Mouse (Mus musculus) kidney, adult 8-10 months (tissue): ENCODE measurements around the gene Fabp1.

Experiments used
- DNase-seq, 2 experiments: peaks; one replicate each; pipeline ENCODE4 v3.0.0; 2022

Fabp1 gene

DNA sequence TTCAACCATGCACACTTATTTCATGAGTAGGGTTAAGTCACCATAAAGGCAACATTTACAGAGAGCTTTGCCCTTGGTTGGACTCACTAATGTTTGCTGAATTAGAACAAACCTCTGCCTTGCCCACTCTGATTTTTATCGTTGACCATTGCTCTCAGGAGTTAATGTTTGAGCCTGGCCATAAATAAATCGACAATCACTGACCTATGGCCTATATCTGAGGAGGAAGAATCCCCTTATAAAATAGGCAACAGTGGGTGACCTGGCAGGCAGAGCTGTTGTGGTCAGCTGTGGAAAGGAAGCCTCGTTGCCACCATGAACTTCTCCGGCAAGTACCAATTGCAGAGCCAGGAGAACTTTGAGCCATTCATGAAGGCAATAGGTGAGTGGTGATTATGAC is at the start of gene Fabp1:
TSS of gene Fabp1 (plus strand) at position 216 of the 400 bp plus-strand sequence.
- DNase-seq, result no peak

DNA sequence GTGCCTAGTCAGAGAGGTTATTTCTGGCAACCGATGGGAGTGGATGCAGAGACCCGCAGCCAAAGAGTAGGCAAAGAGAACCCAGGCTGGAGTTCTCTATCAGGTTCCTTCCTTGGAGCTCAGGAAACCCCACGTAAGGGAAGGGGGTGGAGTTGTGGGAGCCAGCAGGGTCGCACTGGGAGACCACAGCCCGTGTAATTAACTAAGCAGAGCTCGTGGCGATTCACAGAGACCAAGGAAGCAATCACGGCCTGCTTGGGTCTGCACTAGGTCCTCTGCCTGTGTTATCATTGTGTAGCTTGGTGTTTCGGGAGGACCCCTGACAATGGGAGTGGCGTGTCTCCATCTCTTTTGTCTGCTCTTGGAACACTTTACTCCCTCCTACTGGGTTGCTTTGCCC is 48.5 kb upstream of the Fabp1 start:
- no peak for DNase-seq

- DNase-seq, result no peak
Observed at GRCm38 (mm10) chr6:71153486-71153885, 46.1 kb upstream of the Fabp1 start.

GRCm38 (mm10) chr6:71154861-71155260 is 44.8 kb upstream of the Fabp1 start:
- no peak for DNase-seq

GRCm38 (mm10) chr6:71156674-71157326 is 42.8 kb upstream of the Fabp1 start:
- DNase-seq, result peak in 1 of 2 experiments; percentile 38

DNA sequence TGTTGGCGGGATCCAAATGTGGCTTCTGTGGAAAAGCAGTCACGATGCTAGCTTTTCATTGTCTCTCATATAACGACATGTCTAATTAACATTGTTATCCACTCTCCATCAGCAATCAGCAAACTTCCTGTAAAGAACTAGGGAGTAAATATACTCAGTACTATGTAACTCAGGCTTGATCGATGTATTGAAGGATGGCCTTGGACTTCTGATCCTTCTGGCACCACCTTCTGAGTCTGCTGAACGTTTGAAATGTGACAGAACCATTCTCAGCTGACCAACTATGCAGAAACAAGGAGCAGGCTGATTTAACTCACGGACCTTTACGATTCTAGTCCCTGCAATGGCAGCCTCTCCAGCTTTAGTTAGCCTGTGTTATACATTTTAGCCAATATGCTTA is 38.3 kb upstream of the Fabp1 start:
- no peak for DNase-seq

- peak in 1 of 2 experiments; percentile 47 for DNase-seq
Observed at GRCm38 (mm10) chr6:71162269-71162668, 37.4 kb upstream of the Fabp1 start.

DNA sequence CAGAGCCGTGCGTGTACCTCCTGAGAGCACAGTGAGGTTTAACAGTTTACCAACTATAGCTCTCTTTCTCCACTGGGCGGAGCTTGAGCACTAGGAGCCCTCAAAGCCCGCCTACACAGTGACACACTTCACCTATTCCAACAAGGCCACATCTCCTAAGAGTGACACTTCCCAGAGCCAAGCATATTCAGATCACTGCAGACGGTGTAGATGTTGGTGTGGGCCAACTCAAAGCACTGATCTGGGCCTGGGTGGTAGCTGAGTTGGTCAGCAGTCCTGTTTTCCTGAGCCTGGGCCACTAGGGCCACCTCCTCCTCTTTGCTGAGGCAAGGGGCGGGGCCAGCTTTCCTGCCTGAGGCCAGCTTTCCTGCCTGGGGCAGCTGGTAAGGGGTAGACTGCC is 35.2 kb upstream of the Fabp1 start:
- DNase-seq, result no peak

DNA sequence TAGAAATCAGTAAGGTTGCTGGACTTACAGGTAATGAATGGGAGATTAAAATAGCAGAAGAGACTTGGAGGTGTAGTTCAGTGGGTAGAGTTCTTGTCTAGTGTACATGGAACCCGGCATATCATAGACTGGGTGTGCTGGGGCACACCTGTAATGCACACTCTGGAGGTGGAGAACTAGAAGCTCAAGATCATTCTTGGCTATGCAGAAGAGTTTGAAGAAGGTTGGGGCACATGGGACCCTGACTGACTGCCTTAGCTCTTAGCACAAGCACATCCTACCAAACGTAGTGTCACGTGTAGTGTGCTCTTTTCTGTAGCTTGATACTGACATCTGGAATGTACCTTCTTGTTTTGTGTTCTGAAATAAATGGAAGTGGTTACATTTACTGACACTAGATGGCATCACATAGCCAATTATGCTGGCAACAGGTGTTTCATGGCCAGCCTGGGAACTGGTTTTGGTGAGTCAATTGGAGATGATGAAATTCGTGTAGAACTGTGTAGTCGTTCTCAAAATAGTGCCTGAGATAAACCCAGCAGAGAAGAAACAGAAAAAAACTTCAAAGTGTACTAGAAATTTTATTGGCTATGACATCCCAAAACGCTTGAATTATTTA is 33.0 kb upstream of the Fabp1 start:
- no peak for DNase-seq

DNA sequence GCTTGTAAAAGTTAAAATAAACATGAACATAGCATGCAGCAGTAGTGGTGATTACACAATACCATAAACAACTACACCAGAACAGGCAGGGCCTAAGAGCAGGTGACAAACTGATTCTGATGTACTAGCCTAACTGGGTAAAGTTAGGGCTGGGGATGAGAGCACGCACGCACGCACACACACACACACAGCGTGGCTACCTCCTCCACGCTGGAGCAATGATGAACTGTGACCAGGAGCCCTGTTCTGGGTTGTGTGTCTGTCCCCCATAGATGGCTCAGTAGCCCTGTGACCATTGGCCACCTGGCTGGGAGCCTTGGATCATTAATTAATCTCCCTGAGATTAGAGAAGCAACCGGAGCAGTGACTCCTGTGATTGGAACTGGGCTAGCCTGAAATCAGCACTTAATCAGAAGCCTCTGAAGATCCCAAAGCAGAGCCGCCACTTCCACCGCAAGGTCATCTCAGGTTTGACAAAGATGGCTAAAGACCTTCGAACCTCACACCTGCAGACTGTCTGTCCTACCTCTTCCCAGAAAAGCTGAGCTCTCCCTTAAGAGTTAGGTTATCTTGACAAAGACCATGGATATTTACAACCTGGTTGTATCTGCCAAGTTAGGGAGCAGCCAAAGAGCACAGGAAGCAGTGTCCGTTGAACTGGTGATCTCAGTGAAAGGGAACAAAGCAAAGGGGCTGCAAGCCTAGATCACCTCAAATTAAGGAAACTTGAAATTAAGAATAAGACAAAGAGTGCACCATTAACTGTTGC is 26.6 kb upstream of the Fabp1 start:
- peak in 1 of 2 experiments; percentile 38 for DNase-seq

DNA sequence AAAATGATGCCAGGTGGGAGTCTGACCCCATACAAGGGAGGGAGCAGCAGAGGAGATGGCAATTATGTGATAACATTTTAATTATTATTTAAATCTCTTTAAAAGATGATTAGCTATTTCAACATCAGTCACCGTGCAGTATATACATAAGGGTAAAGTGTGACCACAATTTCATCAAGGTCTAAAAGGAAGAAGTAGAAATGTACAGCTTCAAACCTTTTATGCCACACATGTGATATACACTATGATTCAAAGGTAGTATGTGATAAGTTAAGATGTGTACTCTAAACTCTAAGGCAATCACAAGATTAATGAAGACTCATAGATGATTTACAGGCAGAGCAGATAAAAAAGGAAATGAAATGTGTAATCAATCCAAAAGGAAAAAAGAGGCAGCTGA is 19.0 kb upstream of the Fabp1 start:
- DNase-seq, result no peak

DNA sequence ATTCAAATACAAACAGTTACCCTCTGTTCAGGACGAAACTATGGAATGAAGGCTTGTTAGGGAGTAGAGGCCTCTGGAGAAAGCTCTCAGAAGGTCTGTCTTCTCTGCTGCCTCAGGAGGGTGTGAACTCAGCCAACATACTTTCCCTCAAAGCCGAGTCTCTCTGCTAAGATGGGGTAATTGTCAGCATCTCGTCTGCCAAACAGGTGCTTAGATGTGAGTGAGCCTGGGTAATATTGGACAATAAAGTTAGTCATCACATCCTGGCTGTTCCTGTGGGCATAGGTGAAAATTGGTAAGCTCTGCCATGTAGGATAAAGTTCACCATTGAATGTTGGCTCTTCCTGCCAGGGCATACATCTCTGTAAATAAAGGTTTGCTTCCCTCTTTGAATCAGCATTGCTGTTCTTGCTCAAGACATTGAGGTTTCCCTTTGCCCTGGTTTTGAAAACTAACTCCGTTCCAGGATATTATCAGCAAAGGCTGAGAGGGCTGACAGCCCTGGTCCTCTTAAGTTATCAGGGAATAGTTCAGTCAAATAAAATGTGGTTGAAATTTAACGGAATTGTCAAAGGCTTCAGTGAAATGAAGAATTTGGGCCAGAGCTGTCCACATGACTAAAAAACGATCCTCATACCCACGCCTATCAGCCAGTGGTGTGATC is 14.6 kb upstream of the Fabp1 start:
- no peak for DNase-seq

DNA sequence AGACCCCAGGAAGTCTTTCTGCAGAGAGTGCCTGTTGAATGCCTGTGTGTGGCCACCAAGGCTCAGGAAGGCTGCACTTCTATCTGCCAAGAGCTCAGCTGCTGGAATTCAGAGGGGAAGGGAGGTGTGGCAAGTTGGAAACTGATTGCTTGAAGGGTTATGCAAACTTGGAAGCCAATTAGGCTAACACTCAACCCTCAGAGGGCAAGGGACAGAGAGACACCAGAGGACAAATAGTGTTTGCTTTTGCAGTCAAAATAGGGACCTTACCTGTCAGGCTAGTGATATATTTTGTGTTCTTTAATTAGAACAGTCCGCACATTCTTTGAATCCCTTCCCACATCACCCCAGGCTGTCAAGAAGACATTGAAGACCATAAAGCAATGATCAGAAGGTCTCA is 10.0 kb upstream of the Fabp1 start:
- DNase-seq, result peak in 1 of 2 experiments; percentile 36

DNA sequence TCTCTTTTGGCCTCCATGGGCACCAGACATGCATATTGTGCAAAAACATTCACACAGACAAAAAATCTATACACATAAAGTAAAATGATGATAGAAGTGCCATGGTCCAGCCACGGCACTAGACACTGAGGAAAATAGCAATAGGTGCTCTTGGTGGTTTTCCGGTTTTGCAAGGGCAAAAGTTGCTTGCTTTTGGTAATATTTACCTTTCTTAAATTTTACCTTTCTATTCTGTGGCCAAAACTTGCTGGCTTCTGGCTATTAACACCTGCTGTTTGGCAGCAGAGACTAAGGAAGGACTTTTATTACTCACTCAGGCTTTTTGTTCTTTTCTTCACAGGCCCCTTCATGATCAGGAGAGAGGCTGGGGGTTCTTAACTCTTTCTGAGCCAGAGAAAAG is 9.1 kb upstream of the Fabp1 start:
- DNase-seq, result no peak

DNA sequence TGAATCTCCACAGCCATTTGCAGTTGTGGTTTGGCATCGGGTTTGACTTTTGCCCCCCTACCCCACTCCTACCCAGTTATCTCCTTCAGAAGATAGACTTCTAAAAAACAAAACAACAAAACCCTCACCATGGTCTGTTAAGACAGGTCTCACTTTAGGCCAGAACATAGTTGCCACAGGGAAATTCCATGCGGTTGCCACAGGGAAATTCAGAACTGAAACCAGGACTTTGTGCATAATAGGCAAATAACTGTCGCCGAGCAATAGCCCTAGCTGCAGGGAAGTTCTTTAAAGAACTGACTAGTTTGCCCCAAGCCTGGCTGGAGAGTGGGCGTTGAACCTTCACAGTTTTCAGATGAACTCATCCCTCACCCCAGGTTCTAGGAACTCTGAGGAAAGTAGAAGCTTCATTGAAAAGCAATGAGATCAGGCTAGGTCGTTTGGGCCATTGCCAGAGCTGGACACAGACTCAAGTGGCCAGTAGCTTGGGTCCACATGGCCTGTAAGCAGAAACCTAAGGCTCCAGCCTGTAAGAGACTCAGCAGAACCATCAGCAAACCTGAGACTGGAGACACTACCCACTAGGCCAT is 6.4 kb upstream of the Fabp1 start:
- DNase-seq, result no peak

- no peak for DNase-seq
Observed at GRCm38 (mm10) chr6:71196107-71196506, 3.5 kb upstream of the Fabp1 start.

GRCm38 (mm10) chr6:71197636-71198535 is 1.7 kb upstream of the Fabp1 start:
- DNase-seq, result no peak

- DNase-seq, result no peak
Observed at GRCm38 (mm10) chr6:71201925-71202324, 2.3 kb downstream of the Fabp1 start.

DNA sequence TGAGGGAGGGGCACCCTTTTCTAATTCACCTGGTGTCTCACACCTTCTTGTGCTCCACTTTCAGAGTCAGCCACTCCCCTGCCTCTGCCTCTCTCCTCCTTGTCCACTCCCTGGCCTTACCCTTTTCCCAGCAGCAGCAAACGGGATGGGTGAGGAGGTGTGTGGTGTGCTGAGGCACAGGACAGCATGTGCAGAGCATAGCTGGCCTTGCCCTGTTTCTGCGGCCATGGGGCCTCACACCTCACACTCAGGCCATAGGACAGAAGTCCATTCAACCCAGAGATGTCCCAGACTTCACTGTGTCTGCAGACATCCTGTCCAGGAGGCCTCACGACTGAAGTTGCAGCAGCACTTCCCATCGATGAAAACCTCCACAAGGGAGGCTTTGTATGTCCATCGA is 4.0 kb downstream of the Fabp1 start:
- DNase-seq, result no peak

DNA sequence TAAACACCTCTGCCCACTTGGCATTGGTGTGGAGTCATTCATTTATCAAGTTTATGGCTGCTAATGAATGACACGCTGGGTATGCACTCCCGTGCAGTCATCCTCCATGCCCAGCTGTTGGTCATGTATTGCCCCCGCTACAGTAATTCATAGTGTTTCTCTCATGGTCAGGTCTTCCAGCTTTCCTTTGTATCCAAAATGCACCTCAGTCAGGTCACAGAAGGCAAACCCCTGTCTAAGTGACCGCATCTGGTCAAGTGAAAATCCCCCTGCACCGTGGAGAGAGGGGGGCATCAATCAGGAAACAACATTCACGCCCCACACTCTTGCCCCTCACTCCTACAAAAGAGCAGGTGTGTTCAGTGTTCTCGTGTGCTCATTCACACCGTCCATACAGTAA is 4.5 kb downstream of the Fabp1 start:
- DNase-seq, result no peak

DNA sequence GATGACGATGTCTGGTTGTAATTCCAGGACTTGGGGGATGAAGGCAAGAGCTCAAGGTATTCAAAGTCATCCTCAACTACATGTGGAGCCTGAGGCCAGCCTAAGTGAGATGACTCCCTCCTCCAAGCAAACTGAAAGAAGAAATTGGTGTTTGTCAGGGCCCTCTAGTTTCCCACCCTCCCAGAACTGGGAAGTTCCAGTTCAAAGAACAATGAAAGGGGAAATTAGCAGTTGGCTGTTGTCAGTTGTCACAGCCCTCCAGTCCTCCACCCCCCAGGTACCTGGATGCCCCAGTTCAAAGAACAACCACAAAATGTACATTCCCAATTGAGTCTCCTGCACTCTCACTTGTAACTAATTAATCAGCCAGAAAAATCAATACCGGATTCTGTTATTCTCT is 9.1 kb downstream of the Fabp1 start:
- no peak for DNase-seq

- no peak for DNase-seq
Observed at GRCm38 (mm10) chr6:71211917-71212316, 12.3 kb downstream of the Fabp1 start.
